Mouse (Mus musculus) lung, adult 2 months (tissue): ENCODE data around the gene Adcyap1r1.

Source experiments
- CTCF ChIP-seq: fragments of 200-500 bp; IDR thresholded peaks from 2 replicates; pipeline ENCODE4 v1.5.1; 2011; ENCODE audit warnings: mild to moderate bottlenecking, low read length, control low read depth; ENCODE audit not compliant: insufficient read depth
- POLR2A ChIP-seq: fragments of 200-500 bp; IDR thresholded peaks from 2 replicates; pipeline ENCODE4 v1.6.1; 2011; ENCODE audit warnings: low read depth, mild to moderate bottlenecking, control low read depth, low read length, borderline replicate concordance; ENCODE audit errors: extremely low read depth

DNA sequence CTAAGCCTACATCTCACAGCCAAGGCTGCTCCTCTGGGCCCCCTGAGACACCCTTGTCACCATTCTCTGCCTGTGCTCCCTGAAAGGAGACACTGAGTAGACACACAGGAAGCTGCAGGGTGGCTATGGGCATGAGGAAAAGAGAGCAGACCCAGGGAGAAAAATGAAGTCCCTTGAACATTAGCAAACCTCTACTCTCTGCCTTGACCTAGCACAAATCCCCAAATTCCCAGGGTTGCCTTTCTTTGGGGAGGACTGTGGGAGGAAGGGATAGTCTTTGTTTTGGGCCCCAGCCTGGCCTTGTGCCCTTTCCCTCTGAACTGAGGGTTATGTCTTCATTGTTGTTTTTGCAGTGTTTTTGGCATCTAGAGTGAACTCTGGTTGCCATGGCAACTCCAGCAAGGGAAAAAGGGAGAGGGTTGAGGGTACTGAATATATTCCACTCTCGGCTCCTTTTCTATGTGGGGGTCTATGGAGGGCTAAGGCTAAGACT, 30.9 kb upstream of the Adcyap1r1 start:
- no peak for TF ChIP-seq CTCF
- TF ChIP-seq POLR2A, result no peak
